Mouse (Mus musculus) liver, embryonic 14.5 days (tissue): ENCODE data around the gene Ppm1j.

Source experiments
- CTCF ChIP-seq: IDR thresholded peaks from 2 replicates; pipeline ENCODE4 v1.5.1; 2016; ENCODE audit warnings: antibody characterized with exemption, low read depth, control low read depth
- EP300 ChIP-seq: IDR thresholded peaks from 2 replicates; pipeline ENCODE4 v1.6.1; 2016; ENCODE audit warnings: antibody characterized with exemption, low read depth

- TF ChIP-seq EP300 (no peak), CTCF (no peak)
These were observed 33.9 kb downstream of the Ppm1j start for GRCm38 (mm10) chr3:104814746-104815145.
